Mouse (Mus musculus): ENCODE results near the gene Tm4sf1.

Gene Tm4sf1

GRCm38 (mm10) chr3:57293925-57294324 lies 7.9 kb downstream of the Tm4sf1 start:
- ChIA-PET POLR2A (interaction anchor here in 1 of 4 experiments (1.1 kb wide), 1 partner anchor 10 kb away, joined by 3 read pairs; no protein-coding TSS in a partner anchor), CTCF (no interaction called here)

- ChIA-PET POLR2A (no interaction called here), CTCF (no interaction called here)
Measured at GRCm38 (mm10) chr3:57292826-57293225, 9.0 kb downstream of the Tm4sf1 start.

DNA sequence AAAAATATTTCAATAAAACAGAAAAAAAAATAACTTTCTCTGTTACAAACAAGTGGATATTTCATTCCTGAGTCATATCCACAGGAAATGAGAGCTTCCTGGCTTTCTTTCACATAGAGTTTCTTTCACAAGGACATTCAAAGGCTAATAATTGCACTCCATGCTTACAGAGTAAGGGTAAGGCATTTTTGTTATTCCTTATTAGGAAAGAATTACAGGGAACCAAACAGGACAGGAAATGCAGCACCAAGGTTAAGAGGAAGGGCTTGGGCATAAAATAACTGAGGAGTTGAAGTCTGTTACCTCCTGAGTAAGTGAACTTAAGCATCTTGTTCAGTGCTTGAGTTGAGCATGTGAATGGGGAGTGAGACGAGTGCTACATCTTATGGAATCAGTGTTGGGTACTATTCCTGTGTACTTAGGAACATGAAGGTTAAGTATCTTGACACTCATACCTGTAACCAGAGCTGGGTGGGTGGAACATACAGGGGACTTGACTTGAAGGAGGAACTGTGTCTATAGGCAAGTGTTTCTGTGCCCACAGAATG lies 12.8 kb downstream of the Tm4sf1 start:
- CTCF ChIA-PET, result no interaction called here
- POLR2A ChIA-PET, result interaction anchor here in 1 of 4 experiments (1.4 kb wide), 1 partner anchor 11 kb away, joined by 4 read pairs; no protein-coding TSS in a partner anchor

DNA sequence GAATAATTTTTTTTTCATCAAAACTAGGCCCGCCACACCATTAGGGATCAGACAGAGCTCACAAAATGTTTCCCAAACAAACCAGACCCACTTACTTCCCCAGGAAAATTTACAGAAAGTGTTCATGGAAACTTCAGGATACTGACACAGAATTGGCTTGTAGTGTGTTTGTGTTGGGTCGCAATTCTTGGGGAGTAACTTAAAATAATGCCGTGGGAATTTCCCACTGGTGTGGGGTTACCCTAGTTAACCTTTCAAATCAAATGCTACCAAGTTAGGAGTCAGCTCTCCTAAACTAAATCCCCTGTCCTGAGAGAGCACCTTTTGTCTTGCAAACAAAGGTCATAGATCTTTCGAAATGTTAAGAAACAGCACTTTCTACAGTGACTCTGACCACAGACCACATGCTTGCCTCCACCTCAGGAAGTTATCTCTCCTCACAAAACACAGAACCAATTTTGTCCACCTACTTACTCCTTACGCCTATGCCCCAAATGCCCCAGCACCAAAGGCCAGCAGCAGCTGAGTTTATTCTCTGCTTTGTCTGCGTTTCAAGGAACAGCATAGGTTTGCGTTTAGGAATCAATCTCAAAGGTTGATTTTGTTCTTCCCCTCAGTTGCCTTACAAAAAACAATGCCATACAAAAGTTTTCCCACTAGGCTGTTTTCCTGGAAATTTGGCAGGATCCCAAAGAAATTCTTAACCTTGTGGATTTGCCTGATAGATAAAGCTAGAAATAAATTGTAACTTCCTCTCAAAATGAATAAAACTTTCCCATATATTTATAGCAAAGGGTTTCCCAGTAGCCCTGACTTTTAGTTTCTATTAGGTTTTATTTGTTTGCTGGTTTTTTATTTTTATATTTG lies 13.7 kb downstream of the Tm4sf1 start:
- CTCF ChIA-PET, result interaction anchor here in 1 of 4 experiments (1.4 kb wide), 1 partner anchor 21 kb away, joined by 4 read pairs; no protein-coding TSS in a partner anchor
- POLR2A ChIA-PET, result interaction anchor here in 1 of 4 experiments (1.4 kb wide), 1 partner anchor 10 kb away, joined by 4 read pairs; no protein-coding TSS in a partner anchor

DNA sequence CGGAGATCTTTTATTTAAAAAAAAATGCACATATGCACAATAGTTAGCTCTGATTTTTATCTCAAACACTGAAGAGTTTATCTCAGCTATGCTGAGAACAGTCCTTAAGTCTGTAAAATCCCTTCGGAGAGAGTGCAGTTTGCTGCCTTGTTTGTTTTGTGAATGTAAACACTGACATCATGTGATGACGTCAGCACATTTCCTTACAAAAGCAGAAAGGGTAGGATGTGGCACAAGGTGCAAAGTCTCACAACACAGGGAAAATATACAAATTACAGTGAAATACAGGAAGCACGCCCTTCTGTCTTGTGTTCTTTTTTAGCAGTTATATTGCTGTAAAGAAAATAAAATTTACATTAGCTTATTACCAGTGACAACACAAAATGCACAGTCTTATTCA lies 14.3 kb downstream of the Tm4sf1 start:
- CTCF ChIA-PET, result interaction anchor here in 1 of 4 experiments (1.4 kb wide), 1 partner anchor 20 kb away, joined by 4 read pairs; no protein-coding TSS in a partner anchor
- POLR2A ChIA-PET, result interaction anchor here in 1 of 4 experiments (1.4 kb wide), 1 partner anchor 10 kb away, joined by 4 read pairs; no protein-coding TSS in a partner anchor

DNA sequence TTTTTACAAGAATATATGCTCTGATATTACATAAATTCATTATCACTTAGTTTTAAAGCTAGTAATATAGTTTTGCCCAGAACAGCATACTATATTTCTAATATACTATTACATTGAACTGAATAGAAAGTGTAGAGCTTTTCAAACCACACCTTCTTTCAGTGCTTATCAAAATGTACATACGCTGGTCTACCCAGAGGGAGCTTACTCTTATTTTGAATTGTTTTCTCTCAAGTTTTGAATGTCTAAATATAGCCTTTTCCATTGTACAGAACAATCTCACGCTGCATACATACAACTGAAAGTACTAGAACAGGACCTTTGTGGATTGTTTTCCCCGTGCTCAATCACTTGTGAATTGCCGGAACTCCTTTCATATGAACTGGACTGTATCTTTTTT lies 23.6 kb downstream of the Tm4sf1 start:
- CTCF ChIA-PET, result interaction anchor here in 1 of 4 experiments (0.6 kb wide), 2 partner anchors 14 to 115 kb away, joined by 3 to 4 read pairs; no protein-coding TSS in a partner anchor

DNA sequence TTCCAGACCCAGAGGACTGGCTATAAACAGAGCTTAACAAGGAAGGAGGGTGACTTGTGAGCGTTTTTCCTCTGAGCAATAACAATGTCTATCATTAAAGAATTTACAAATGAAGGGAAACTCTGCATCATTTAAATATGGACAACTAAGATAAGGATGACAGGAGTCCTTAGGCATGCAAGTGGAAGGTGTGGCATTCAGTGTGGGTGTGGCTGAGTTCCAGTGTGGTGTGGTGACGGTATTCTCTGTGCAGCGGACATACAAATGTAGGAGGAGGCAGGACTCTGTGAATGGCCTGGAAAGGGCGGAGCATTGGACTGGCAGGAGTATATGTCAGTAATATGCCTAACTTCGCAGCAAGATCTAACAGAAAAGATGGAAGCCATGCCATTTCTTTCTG lies 24.3 kb downstream of the Tm4sf1 start:
- POLR2A ChIA-PET, result interaction anchor here in 2 of 4 experiments (1.0 to 1.9 kb wide), 3 partner anchors 11 to 484 kb away, joined by 3 to 4 read pairs (median 3); partner anchors contain the start of gene Wwtr1 (in 1 of the 2)
- CTCF ChIA-PET, result no interaction called here

More for the DNA sequence above, 23.6 kb downstream of the Tm4sf1 start:
- POLR2A ChIA-PET, result interaction anchor here in 2 of 4 experiments (1.0 to 1.9 kb wide), 3 partner anchors 10 to 483 kb away, joined by 3 to 4 read pairs (median 3); partner anchors contain the start of gene Wwtr1 (in 1 of the 2)

DNA sequence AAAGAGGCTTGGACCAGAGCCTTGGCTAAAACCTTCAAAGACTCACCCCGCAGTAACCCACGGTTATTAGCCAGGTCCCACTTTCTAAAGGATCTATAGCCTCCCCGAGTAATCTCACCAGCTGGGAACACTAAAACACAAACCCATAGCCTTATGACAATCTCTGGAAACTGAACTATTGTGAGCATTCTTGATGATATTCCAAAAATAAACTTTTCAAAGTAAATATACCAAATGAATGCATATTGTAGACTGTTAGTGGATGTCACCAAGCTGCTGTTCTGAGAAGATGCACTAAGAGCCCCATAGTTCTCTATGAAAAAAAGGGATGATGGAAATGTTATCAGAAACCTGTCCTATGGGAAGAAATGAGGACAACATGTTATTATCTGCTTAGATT lies 25.0 kb downstream of the Tm4sf1 start:
- POLR2A ChIA-PET, result interaction anchor here in 1 of 4 experiments (1.9 kb wide), 1 partner anchor 11 kb away, joined by 4 read pairs; no protein-coding TSS in a partner anchor
- CTCF ChIA-PET, result no interaction called here

DNA sequence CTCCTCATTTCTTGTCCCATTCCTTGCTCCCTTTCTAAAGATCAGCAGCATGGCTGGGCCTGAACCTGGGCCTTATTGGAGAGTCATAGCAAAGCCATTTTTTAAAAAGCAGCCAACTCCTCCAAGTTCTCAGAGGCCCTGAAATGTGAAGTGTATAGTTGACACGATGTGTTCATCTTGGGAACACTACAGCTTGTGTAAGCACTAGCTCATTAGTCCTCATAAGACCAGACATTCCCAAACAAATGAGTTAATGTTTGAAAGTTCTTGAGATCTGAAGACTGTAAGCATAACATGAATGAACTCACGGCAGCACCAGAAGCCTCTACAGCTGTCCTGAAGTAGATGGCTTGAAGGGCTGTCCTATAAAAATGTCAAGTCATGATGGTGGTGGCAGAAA lies 32.8 kb downstream of the Tm4sf1 start:
- POLR2A ChIA-PET, result no interaction called here

GRCm38 (mm10) chr3:57267559-57268173 lies 34.1 kb downstream of the Tm4sf1 start:
- CTCF ChIA-PET, result interaction anchor here (0.5 to 1.7 kb wide), 22 partner anchors 16 to 892 kb away, joined by 3 to 12 read pairs (median 3); no protein-coding TSS in a partner anchor
- POLR2A ChIA-PET, result interaction anchor here in 1 of 4 experiments (0.6 kb wide), 2 partner anchors 122 to 182 kb away, joined by 3 read pairs; no protein-coding TSS in a partner anchor

More for the DNA sequence above, 32.8 kb downstream of the Tm4sf1 start:
- CTCF ChIA-PET, result no interaction called here

DNA sequence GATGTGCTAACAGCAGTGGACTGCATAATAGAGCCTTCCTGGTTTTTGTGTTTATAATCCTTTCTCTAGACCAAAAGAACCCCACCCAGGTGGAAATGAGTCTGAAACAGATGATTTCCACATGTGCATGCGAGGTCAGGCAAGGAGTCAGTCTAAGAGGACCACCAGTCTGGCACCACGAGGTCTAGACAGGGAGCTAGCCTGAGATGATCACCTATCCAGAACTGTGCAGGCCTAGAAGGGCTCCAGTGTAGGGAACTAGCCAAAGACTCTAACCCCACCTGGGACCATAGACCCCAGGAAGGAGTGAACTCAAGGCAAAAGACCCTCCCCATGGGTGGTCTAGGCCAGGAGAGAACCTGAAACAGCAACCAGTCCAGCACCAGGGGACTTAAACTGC lies 48.7 kb downstream of the Tm4sf1 start:
- POLR2A ChIA-PET, result no interaction called here
- CTCF ChIA-PET, result no interaction called here

GRCm38 (mm10) chr3:57252551-57252950 lies 49.2 kb downstream of the Tm4sf1 start:
- POLR2A ChIA-PET, result no interaction called here
- CTCF ChIA-PET, result no interaction called here

DNA sequence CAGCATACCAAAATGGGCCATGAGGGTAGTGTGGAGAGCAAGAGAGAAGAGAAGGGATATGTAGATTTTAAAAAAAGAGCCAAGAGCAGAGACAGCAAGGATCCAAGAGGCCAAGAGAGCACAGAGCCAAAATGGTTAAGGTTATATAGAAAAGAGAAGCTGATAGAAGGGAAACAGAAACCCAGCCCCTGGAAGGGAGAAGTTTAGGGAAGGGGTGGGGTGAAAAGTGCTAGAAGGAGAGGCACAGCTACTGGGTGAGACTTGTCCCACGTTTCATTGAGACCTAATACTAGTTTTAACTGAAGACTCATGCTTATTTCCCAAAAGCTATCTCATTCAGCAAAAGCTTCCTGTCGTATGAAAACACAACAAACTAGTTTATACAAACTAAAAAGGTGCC lies 56.5 kb downstream of the Tm4sf1 start:
- CTCF ChIA-PET, result no interaction called here
- POLR2A ChIA-PET, result no interaction called here
